13 mouse cellular contexts compared by ENCODE assay signal in genomic region chr14:32439744-32440143, GRCm38 (mm10). TPM values are rescaled to one million over a fixed set of nuclear protein-coding genes. Genes with fewer than 3 reads are reported as not detected.
DNase-seq lines count a peak whose midpoint lies in the region; ATAC-seq and TF ChIP-seq lines count a peak whose summit lies in the region.
"Had no signal": no experiment of that assay in that cellular context is flagged by ENCODE, and none has a peak within 500 bp of the region (broad histone marks: within the 10 kb centered on the region; RNA-seq: fewer than 3 reads in every experiment).

No protein-coding gene starts in this region.

- H3K9me3 ChIP-seq in intestine, embryonic 14.5 days (ENCODE audit: control insufficient read depth, low read length): no peaks in the 10 kb centered on the region
- H3K9me3 ChIP-seq in intestine, postnatal 0 days (ENCODE audit: control insufficient read depth): no peaks in the 10 kb centered on the region
- no peaks in the 10 kb centered on the region for H3K9me3 ChIP-seq in hindbrain, embryonic 12.5 days (replicated peaks)
- H3K9me3 ChIP-seq in midbrain, embryonic 13.5 days: no peaks in the 10 kb centered on the region
- H3K9me3 ChIP-seq: liver, embryonic 15.5 days had no signal

- no peak overlapping the region for H3K9ac ChIP-seq in intestine, embryonic 14.5 days (ENCODE audit: low read length)
- no peak overlapping the region for H3K9ac ChIP-seq in intestine, postnatal 0 days (ENCODE audit: low read depth, low read length)
- no peak overlapping the region for H3K9ac ChIP-seq in hindbrain, embryonic 12.5 days
- no peak overlapping the region for H3K9ac ChIP-seq in midbrain, embryonic 13.5 days (replicated peaks)
- H3K9ac ChIP-seq: liver, embryonic 15.5 days had no signal

- whole genome bisulfite sequencing in intestine, embryonic 14.5 days: 10% methylated on average over 3 of the region's 3 CpGs
- WGBS in intestine, postnatal 0 days: 25% methylated on average over 3 of the region's 3 CpGs
- WGBS in hindbrain, embryonic 12.5 days: 50% methylated on average over 3 of the region's 3 CpGs
- 38% methylated on average over 3 of the region's 3 CpGs for WGBS in midbrain, embryonic 13.5 days
- 26% methylated on average over 3 of the region's 3 CpGs for WGBS in kidney, adult 2 months

- 0 out of 2 replicates have a peak, but pooled peaks cover 6% of the 10 kb centered on the region for H3K4me1 ChIP-seq in intestine, embryonic 14.5 days (replicated peaks; ENCODE audit: control insufficient read depth, insufficient read depth, low read length)
- H3K4me1 ChIP-seq in intestine, postnatal 0 days (replicated peaks; ENCODE audit: control insufficient read depth, insufficient read depth, low read length): no peaks in the 10 kb centered on the region
- H3K4me1 ChIP-seq in hindbrain, embryonic 12.5 days: peaks cover 12% of the 10 kb centered on the region; the same call in 1 of the 2 replicates
- H3K4me1 ChIP-seq in midbrain, embryonic 13.5 days (replicated peaks): peaks cover 25% of the 10 kb centered on the region
- no peaks in the 10 kb centered on the region for H3K4me1 ChIP-seq in kidney, adult 2 months (ENCODE audit: control insufficient read depth, insufficient read depth, low read length)
- H3K4me1 ChIP-seq: liver, embryonic 15.5 days had no signal

- H3K4me2 ChIP-seq in intestine, embryonic 14.5 days (ENCODE audit: low read length): no peak overlapping the region
- no peak overlapping the region for H3K4me2 ChIP-seq in intestine, postnatal 0 days (replicated peaks; ENCODE audit: low read depth)
- no peak overlapping the region for H3K4me2 ChIP-seq in hindbrain, embryonic 12.5 days (replicated peaks)
- no peak overlapping the region for H3K4me2 ChIP-seq in midbrain, embryonic 13.5 days (replicated peaks)
- H3K4me2 ChIP-seq: liver, embryonic 15.5 days had no signal

- ATAC-seq in intestine, embryonic 14.5 days (replicated peaks; ENCODE audit: low FRiP score, low TSS enrichment, low read depth): peak; percentile 76
- no peak for ATAC-seq in intestine, postnatal 0 days
- ATAC-seq in hindbrain, embryonic 12.5 days (ENCODE audit: low FRiP score): peak; percentile 70
- peak; percentile 53 for ATAC-seq in midbrain, embryonic 13.5 days

- H3K36me3 ChIP-seq in intestine, embryonic 14.5 days (ENCODE audit: control insufficient read depth, insufficient read depth, low read length): no peaks in the 10 kb centered on the region
- no peaks in the 10 kb centered on the region for H3K36me3 ChIP-seq in intestine, postnatal 0 days (ENCODE audit: control insufficient read depth, insufficient read depth)
- no peaks in the 10 kb centered on the region for H3K36me3 ChIP-seq in hindbrain, embryonic 12.5 days
- no peaks in the 10 kb centered on the region for H3K36me3 ChIP-seq in midbrain, embryonic 13.5 days
- no peaks in the 10 kb centered on the region for H3K36me3 ChIP-seq in kidney, adult 2 months (ENCODE audit: control insufficient read depth, insufficient read depth, low read length)
- H3K36me3 ChIP-seq: liver, embryonic 15.5 days had no signal

- no peak for TF ChIP-seq POLR2A in brain, embryonic 14.5 days (IDR thresholded peaks at IDR 0.05; ENCODE audit: borderline replicate concordance, extremely low read depth, insufficient read depth, insufficient read length, poor library complexity, severe bottlenecking)
- TF ChIP-seq POLR2A in kidney, adult 2 months (IDR thresholded peaks at IDR 0.05; ENCODE audit: low read depth, low read length): no peak

- H3K4me3 ChIP-seq in intestine, embryonic 14.5 days (ENCODE audit: low read depth, low read length): no peak overlapping the region
- H3K4me3 ChIP-seq in intestine, postnatal 0 days (ENCODE audit: low read depth, low read length): no peak overlapping the region
- H3K4me3 ChIP-seq in hindbrain, embryonic 12.5 days: no peak overlapping the region
- H3K4me3 ChIP-seq in midbrain, embryonic 13.5 days (replicated peaks): no peak overlapping the region
- H3K4me3 ChIP-seq in kidney, adult 2 months (ENCODE audit: insufficient read depth, low read depth, low read length): no peak overlapping the region
- H3K4me3 ChIP-seq: left cerebral cortex, adult 2 months; liver, embryonic 15.5 days had no signal

- peak; percentile 63 for DNase-seq in intestine, embryonic 14.5 days (ENCODE audit: low spot score)
- DNase-seq in brain, embryonic 14.5 days (ENCODE audit: low read depth): peak; percentile 90
- no peak for DNase-seq in kidney, adult 9 months
- no peak for DNase-seq in cerebellum, adult 8-10 months
- DNase-seq in kidney, adult 2 months: no peak
- DNase-seq: adrenal gland, postnatal 36 days; cerebellum, postnatal 25 days; right cerebral cortex, adult 18-20 months had no signal

- no peaks in the 10 kb centered on the region for H3K27me3 ChIP-seq in intestine, embryonic 14.5 days (replicated peaks; ENCODE audit: control insufficient read depth, insufficient read depth, low read length)
- H3K27me3 ChIP-seq in intestine, postnatal 0 days (replicated peaks; ENCODE audit: control insufficient read depth, insufficient read depth, low read length): no peaks in the 10 kb centered on the region
- 0 out of 2 replicates have a peak, but pooled peaks cover 10% of the 10 kb centered on the region for H3K27me3 ChIP-seq in hindbrain, embryonic 12.5 days
- H3K27me3 ChIP-seq in midbrain, embryonic 13.5 days: peaks cover 3% of the 10 kb centered on the region; the same call in 1 of the 2 replicates
- H3K27me3 ChIP-seq in kidney, adult 2 months (replicated peaks; ENCODE audit: control insufficient read depth, insufficient read depth, low read length): no peaks in the 10 kb centered on the region
- H3K27me3 ChIP-seq: liver, embryonic 15.5 days had no signal

- no peak for TF ChIP-seq CTCF in intestine, postnatal 0 days (IDR thresholded peaks at IDR 0.05; ENCODE audit: low read depth)
- no peak for TF ChIP-seq CTCF in brain, embryonic 14.5 days (IDR thresholded peaks at IDR 0.05; ENCODE audit: borderline replicate concordance, extremely low read depth, insufficient read depth, insufficient read length)
- no peak for TF ChIP-seq CTCF in kidney, adult 2 months (conservative IDR thresholded peaks at IDR 0.05; ENCODE audit: insufficient read depth, insufficient read length, low read depth, low read length)

- H3K27ac ChIP-seq in intestine, embryonic 14.5 days (ENCODE audit: low read depth): peak overlapping the region; percentile 87
- H3K27ac ChIP-seq in intestine, postnatal 0 days (ENCODE audit: low read depth, low read length): no peak overlapping the region
- peak overlapping the region; percentile 62 for H3K27ac ChIP-seq in hindbrain, embryonic 12.5 days
- H3K27ac ChIP-seq in midbrain, embryonic 13.5 days: 0 out of 2 replicates have a peak overlapping the region, but pooled peaks have one; percentile 4
- H3K27ac ChIP-seq in kidney, adult 2 months (ENCODE audit: insufficient read depth, low read depth, low read length): no peak overlapping the region
- H3K27ac ChIP-seq: left cerebral cortex, adult 2 months; liver, embryonic 15.5 days had no signal

RNA-seq across cellular contexts. Expression of gene Slc18a3, which starts 24.9 kb away (rescaled TPM):
- polyA plus RNA-seq in intestine, embryonic 14.5 days (2014; fragmentation: Nextera tagmentation; extraction: Ambion mirVana): 11.3 TPM in 2 replicates
- 5.5 and 5.8 TPM in 2 replicates for polyA plus RNA-seq in intestine, postnatal 0 days (2015; fragmentation: Nextera tagmentation; extraction: Ambion mirVana)
- polyA plus RNA-seq in brain, embryonic 14.5 days (2012; rRNA removed): 1.8 and 7.2 TPM in 2 replicates
- 7.3 and 9.4 TPM in 2 replicates for polyA plus RNA-seq in hindbrain, embryonic 12.5 days (2016; fragmentation: Nextera tagmentation; extraction: Ambion mirVana)
- polyA plus RNA-seq in midbrain, embryonic 13.5 days (2015; fragmentation: Nextera tagmentation; extraction: Ambion mirVana): 1.4 and 1.5 TPM in 2 replicates
- not detected in 2 replicates for polyA plus RNA-seq in kidney, adult 2 months (2012; rRNA removed)
- polyA plus RNA-seq: liver, embryonic 15.5 days had no signal

RNA-seq across cellular contexts. Expression of gene Chat, which starts 26.0 kb away (rescaled TPM):
- 1.3 and 1.4 TPM in 2 replicates for polyA plus RNA-seq in intestine, embryonic 14.5 days (2014; fragmentation: Nextera tagmentation; extraction: Ambion mirVana)
- polyA plus RNA-seq in intestine, postnatal 0 days (2015; fragmentation: Nextera tagmentation; extraction: Ambion mirVana): 0.52 and 0.64 TPM in 2 replicates
- polyA plus RNA-seq in brain, embryonic 14.5 days (2012; rRNA removed): 0.57 and 1.6 TPM in 2 replicates
- 0.80 and 1.7 TPM in 2 replicates for polyA plus RNA-seq in hindbrain, embryonic 12.5 days (2016; fragmentation: Nextera tagmentation; extraction: Ambion mirVana)
- 0.40 and 0.44 TPM in 2 replicates for polyA plus RNA-seq in midbrain, embryonic 13.5 days (2015; fragmentation: Nextera tagmentation; extraction: Ambion mirVana)
- polyA plus RNA-seq in kidney, adult 2 months (2012; rRNA removed): not detected in 2 replicates
- polyA plus RNA-seq: liver, embryonic 15.5 days had no signal

RNA-seq across cellular contexts. Expression of gene 1700024G13Rik, which starts 51.6 kb away (rescaled TPM):
- polyA plus RNA-seq in intestine, embryonic 14.5 days (2014; fragmentation: Nextera tagmentation; extraction: Ambion mirVana): not detected in 2 replicates
- 0.14 TPM in 1 of 2 replicates, not detected in the other for polyA plus RNA-seq in intestine, postnatal 0 days (2015; fragmentation: Nextera tagmentation; extraction: Ambion mirVana)
- 0.48 and 0.67 TPM in 2 replicates for polyA plus RNA-seq in brain, embryonic 14.5 days (2012; rRNA removed)
- 0.85 and 0.94 TPM in 2 replicates for polyA plus RNA-seq in hindbrain, embryonic 12.5 days (2016; fragmentation: Nextera tagmentation; extraction: Ambion mirVana)
- 0.32 TPM in 1 of 2 replicates, not detected in the other for polyA plus RNA-seq in midbrain, embryonic 13.5 days (2015; fragmentation: Nextera tagmentation; extraction: Ambion mirVana)
- polyA plus RNA-seq in kidney, adult 2 months (2012; rRNA removed): not detected in 2 replicates
- polyA plus RNA-seq: liver, embryonic 15.5 days had no signal

Comparison
In these comparisons a context has a peak if more than half of its experiments do, and no peak if none do; other contexts are left out.
1. H3K27ac ChIP-seq: peak in intestine, embryonic 14.5 days (single experiment), hindbrain, embryonic 12.5 days (single experiment) and midbrain, embryonic 13.5 days (single experiment); none in intestine, postnatal 0 days (single experiment) and kidney, adult 2 months (single experiment).
2. DNase-seq: peak in intestine, embryonic 14.5 days (single experiment) and brain, embryonic 14.5 days (single experiment); none in kidney, adult 9 months (single experiment), cerebellum, adult 8-10 months (single experiment) and kidney, adult 2 months (single experiment).